Mouse (Mus musculus): Measurements from ENCODE around the gene Zmym1.

Zmym1 gene

GRCm38 (mm10) chr4:127043540-127043939 is 17.4 kb downstream of the Zmym1 start:
- Histone ChIP-seq H3K36me3 (ENCODE audit: control insufficient read depth, insufficient read depth, low read length, poor library complexity, severe bottlenecking) (peaks cover 10% of the 10 kb centered on the region; the same call in 1 of the 2 replicates), H3K27me3 (ENCODE audit: control insufficient read depth, insufficient read depth, low read length, poor library complexity, severe bottlenecking) (no peaks in the 10 kb centered on the region)
- peak; percentile 32 for DNase-seq (ENCODE audit: low read depth, low spot score)

GRCm38 (mm10) chr4:127039871-127040483 is 21.0 kb downstream of the Zmym1 start:
- no peaks in the 10 kb centered on the region for H3K27me3 ChIP-seq (ENCODE audit: control insufficient read depth, insufficient read depth, low read length, poor library complexity, severe bottlenecking)
- H3K36me3 ChIP-seq (ENCODE audit: control insufficient read depth, insufficient read depth, low read length, poor library complexity, severe bottlenecking) = peaks cover 22% of the 10 kb centered on the region
- DNase-seq (ENCODE audit: low read depth, low spot score) = peak; percentile 27

- DNase-seq (ENCODE audit: low read depth, low spot score) = no peak
- Histone ChIP-seq H3K36me3 (ENCODE audit: control insufficient read depth, insufficient read depth, low read length, poor library complexity, severe bottlenecking) (peaks cover 22% of the 10 kb centered on the region), H3K27me3 (ENCODE audit: control insufficient read depth, insufficient read depth, low read length, poor library complexity, severe bottlenecking) (no peaks in the 10 kb centered on the region)
Measured at GRCm38 (mm10) chr4:127038828-127039349, 22.1 kb downstream of the Zmym1 start.

GRCm38 (mm10) chr4:127037908-127038827 is 22.8 kb downstream of the Zmym1 start:
- DNase-seq (ENCODE audit: low read depth, low spot score) = no peak
- Histone ChIP-seq H3K36me3 (ENCODE audit: control insufficient read depth, insufficient read depth, low read length, poor library complexity, severe bottlenecking) (peaks cover 22% of the 10 kb centered on the region), H3K27me3 (ENCODE audit: control insufficient read depth, insufficient read depth, low read length, poor library complexity, severe bottlenecking) (no peaks in the 10 kb centered on the region)

- DNase-seq (ENCODE audit: low read depth, low spot score) = no peak
- H3K27me3 ChIP-seq (ENCODE audit: control insufficient read depth, insufficient read depth, low read length, poor library complexity, severe bottlenecking) = no peaks in the 10 kb centered on the region
- H3K36me3 ChIP-seq (ENCODE audit: control insufficient read depth, insufficient read depth, low read length, poor library complexity, severe bottlenecking) = peaks cover 25% of the 10 kb centered on the region
Measured at GRCm38 (mm10) chr4:127037158-127037557, 23.8 kb downstream of the Zmym1 start.

- H3K27me3 ChIP-seq (ENCODE audit: control insufficient read depth, insufficient read depth, low read length, poor library complexity, severe bottlenecking) = no peaks in the 10 kb centered on the region
- peak; percentile 73 for DNase-seq (ENCODE audit: low read depth, low spot score)
- peaks cover 44% of the 10 kb centered on the region for H3K36me3 ChIP-seq (ENCODE audit: control insufficient read depth, insufficient read depth, low read length, poor library complexity, severe bottlenecking)
Measured at GRCm38 (mm10) chr4:127027228-127028190, 33.4 kb downstream of the Zmym1 start.

- peaks cover 47% of the 10 kb centered on the region for H3K36me3 ChIP-seq (ENCODE audit: control insufficient read depth, insufficient read depth, low read length, poor library complexity, severe bottlenecking)
- no peaks in the 10 kb centered on the region for H3K27me3 ChIP-seq (ENCODE audit: control insufficient read depth, insufficient read depth, low read length, poor library complexity, severe bottlenecking)
- DNase-seq (ENCODE audit: low read depth, low spot score) = no peak
Measured at GRCm38 (mm10) chr4:127026826-127027225, 34.1 kb downstream of the Zmym1 start.

GRCm38 (mm10) chr4:127024240-127024639 is 36.7 kb downstream of the Zmym1 start:
- H3K36me3 ChIP-seq (ENCODE audit: control insufficient read depth, insufficient read depth, low read length, poor library complexity, severe bottlenecking) = peaks cover 37% of the 10 kb centered on the region
- DNase-seq (ENCODE audit: low read depth, low spot score) = no peak
- no peaks in the 10 kb centered on the region for H3K27me3 ChIP-seq (ENCODE audit: control insufficient read depth, insufficient read depth, low read length, poor library complexity, severe bottlenecking)

- no peak for DNase-seq (ENCODE audit: low read depth, low spot score)
- Histone ChIP-seq H3K36me3 (ENCODE audit: control insufficient read depth, insufficient read depth, low read length, poor library complexity, severe bottlenecking) (peaks cover 32% of the 10 kb centered on the region), H3K27me3 (ENCODE audit: control insufficient read depth, insufficient read depth, low read length, poor library complexity, severe bottlenecking) (no peaks in the 10 kb centered on the region)
Measured at GRCm38 (mm10) chr4:127023201-127023600, 37.8 kb downstream of the Zmym1 start.

GRCm38 (mm10) chr4:127021989-127022626 is 38.8 kb downstream of the Zmym1 start:
- Histone ChIP-seq H3K36me3 (ENCODE audit: control insufficient read depth, insufficient read depth, low read length, poor library complexity, severe bottlenecking) (peaks cover 25% of the 10 kb centered on the region), H3K27me3 (ENCODE audit: control insufficient read depth, insufficient read depth, low read length, poor library complexity, severe bottlenecking) (no peaks in the 10 kb centered on the region)
- DNase-seq (ENCODE audit: low read depth, low spot score) = peak; percentile 95

GRCm38 (mm10) chr4:127021151-127021945 is 39.6 kb downstream of the Zmym1 start, which contains the start of gene Sfpq:
Gene Sfpq (plus strand): TSS chr4:127021324.
- H3K27me3 ChIP-seq (ENCODE audit: control insufficient read depth, insufficient read depth, low read length, poor library complexity, severe bottlenecking) = no peaks in the 10 kb centered on the region
- peaks cover 18% of the 10 kb centered on the region for H3K36me3 ChIP-seq (ENCODE audit: control insufficient read depth, insufficient read depth, low read length, poor library complexity, severe bottlenecking)
- DNase-seq (ENCODE audit: low read depth, low spot score) = peak; percentile 99

GRCm38 (mm10) chr4:127020411-127021150 is 40.4 kb downstream of the Zmym1 start:
- DNase-seq (ENCODE audit: low read depth, low spot score) = no peak
- no peaks in the 10 kb centered on the region for H3K27me3 ChIP-seq (ENCODE audit: control insufficient read depth, insufficient read depth, low read length, poor library complexity, severe bottlenecking)
- peaks cover 16% of the 10 kb centered on the region for H3K36me3 ChIP-seq (ENCODE audit: control insufficient read depth, insufficient read depth, low read length, poor library complexity, severe bottlenecking)

- no peaks in the 10 kb centered on the region for H3K27me3 ChIP-seq (ENCODE audit: control insufficient read depth, insufficient read depth, low read length, poor library complexity, severe bottlenecking)
- no peaks in the 10 kb centered on the region for H3K36me3 ChIP-seq (ENCODE audit: control insufficient read depth, insufficient read depth, low read length, poor library complexity, severe bottlenecking)
- DNase-seq (ENCODE audit: low read depth, low spot score) = no peak
Measured at GRCm38 (mm10) chr4:127016366-127016765, 44.6 kb downstream of the Zmym1 start.

Measured in splenic B cell, adult 2 months (primary cell).